8 mouse cellular contexts compared by ENCODE assay signal in the genomic region with DNA sequence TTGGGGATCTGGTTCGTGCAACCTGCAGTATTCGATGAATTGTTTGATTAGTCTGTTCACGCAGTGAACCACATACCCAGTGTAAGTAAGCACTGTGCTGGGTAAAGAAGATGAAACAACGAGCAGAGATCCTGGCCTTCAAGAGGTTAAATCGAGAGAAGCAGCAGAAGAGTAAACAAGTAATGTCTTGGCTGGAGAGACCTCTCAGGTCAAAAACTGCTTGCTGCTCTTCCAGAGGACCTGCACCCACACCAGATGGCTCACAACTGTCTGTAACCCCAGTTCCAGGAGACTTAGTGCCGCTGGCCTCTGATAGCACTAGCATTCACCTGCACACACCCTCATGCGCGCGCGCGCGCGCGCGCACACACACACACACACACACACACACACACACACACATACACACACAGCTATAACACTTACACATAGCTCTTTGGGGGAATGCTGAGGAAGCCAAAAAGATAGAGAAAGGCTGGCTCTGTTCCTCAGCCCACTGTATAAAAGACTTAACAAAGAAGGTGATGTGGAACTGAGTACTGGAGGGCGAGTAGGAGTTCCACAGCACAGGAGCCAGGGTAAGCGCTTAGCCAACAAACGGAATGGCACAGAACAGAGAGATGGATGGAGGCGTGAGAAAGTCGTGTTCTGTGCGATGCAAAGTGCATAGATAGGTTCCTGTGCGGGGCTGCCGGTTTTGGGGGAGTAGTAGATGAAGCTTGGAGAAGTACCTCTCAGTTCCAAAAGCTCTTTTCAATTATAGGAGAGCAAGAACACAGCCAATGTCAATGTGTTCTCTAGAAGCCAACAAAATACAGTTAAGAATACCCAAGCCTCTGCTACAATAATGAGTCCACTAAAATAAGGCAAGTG. TPM values are rescaled to one million over a fixed set of nuclear protein-coding genes. Genes with fewer than 3 reads are reported as not detected.
DNase-seq lines count a peak whose midpoint lies in the region; ATAC-seq and TF ChIP-seq lines count a peak whose summit lies in the region.

No protein-coding gene starts in this region.

- no peaks in the 10 kb centered on the region for H3K36me3 ChIP-seq in forebrain, embryonic 10.5 days (replicated peaks)
- H3K36me3 ChIP-seq in intestine, postnatal 0 days (ENCODE audit: control insufficient read depth, insufficient read depth): no peaks in the 10 kb centered on the region
- no peaks in the 10 kb centered on the region; the same call in 1 of the 2 replicates for H3K36me3 ChIP-seq in liver, embryonic 12.5 days
- no peaks in the 10 kb centered on the region for H3K36me3 ChIP-seq in neural tube, embryonic 15.5 days

- no peaks in the 10 kb centered on the region for H3K27me3 ChIP-seq in forebrain, embryonic 10.5 days (ENCODE audit: poor library complexity, severe bottlenecking)
- no peaks in the 10 kb centered on the region for H3K27me3 ChIP-seq in intestine, postnatal 0 days (replicated peaks; ENCODE audit: control insufficient read depth, insufficient read depth, low read length)
- no peaks in the 10 kb centered on the region for H3K27me3 ChIP-seq in liver, embryonic 12.5 days (replicated peaks)
- no peaks in the 10 kb centered on the region for H3K27me3 ChIP-seq in neural tube, embryonic 15.5 days (replicated peaks)

- peak overlapping the region; percentile 84 for H3K4me2 ChIP-seq in intestine, postnatal 0 days (replicated peaks; ENCODE audit: low read depth)
- H3K4me2 ChIP-seq in liver, embryonic 12.5 days: peak overlapping the region; percentile 95
- H3K4me2 ChIP-seq in neural tube, embryonic 15.5 days: peak overlapping the region; percentile 88

- H3K9me3 ChIP-seq in forebrain, embryonic 10.5 days: no peaks in the 10 kb centered on the region
- H3K9me3 ChIP-seq in intestine, postnatal 0 days (ENCODE audit: control insufficient read depth): no peaks in the 10 kb centered on the region
- H3K9me3 ChIP-seq in liver, embryonic 12.5 days (replicated peaks): no peaks in the 10 kb centered on the region
- no peaks in the 10 kb centered on the region for H3K9me3 ChIP-seq in neural tube, embryonic 15.5 days (replicated peaks)

- H3K9ac ChIP-seq in intestine, postnatal 0 days (ENCODE audit: low read depth, low read length): peak overlapping the region; percentile 92
- peak overlapping the region; percentile 74 for H3K9ac ChIP-seq in liver, embryonic 12.5 days
- peak overlapping the region; percentile 95 for H3K9ac ChIP-seq in neural tube, embryonic 15.5 days (replicated peaks)

- peak; percentile 37 for DNase-seq in kidney, adult 11 months
- no peak for DNase-seq in kidney, adult 9 months
- peak; percentile 55 for DNase-seq in forebrain, embryonic 10.5 days (ENCODE audit: extremely low spot score, low spot score)
- DNase-seq in urinary bladder, postnatal 10 days (ENCODE audit: low spot score): no peak

- peak overlapping the region; percentile 65 for H3K4me3 ChIP-seq in bone marrow, adult 2 months (replicated peaks; ENCODE audit: control insufficient read depth, low read depth, low read length)
- H3K4me3 ChIP-seq in forebrain, embryonic 10.5 days: peak overlapping the region; percentile 99
- H3K4me3 ChIP-seq in intestine, postnatal 0 days (ENCODE audit: low read depth, low read length): peak overlapping the region; percentile 100
- H3K4me3 ChIP-seq in liver, embryonic 12.5 days: peak overlapping the region; percentile 99
- H3K4me3 ChIP-seq in neural tube, embryonic 15.5 days (replicated peaks): peak overlapping the region; percentile 84

- no peak for TF ChIP-seq POLR2A in bone marrow, adult 2 months (IDR thresholded peaks at IDR 0.05; ENCODE audit: borderline replicate concordance, control insufficient read depth, low read depth, low read length)

- peak; percentile 55 for ATAC-seq in intestine, postnatal 0 days
- ATAC-seq in liver, embryonic 12.5 days: peak; percentile 48
- peak; percentile 78 for ATAC-seq in neural tube, embryonic 15.5 days (ENCODE audit: low FRiP score)

- peaks cover 7% of the 10 kb centered on the region; the same call in 1 of the 2 replicates for H3K4me1 ChIP-seq in bone marrow, adult 2 months (ENCODE audit: control insufficient read depth, insufficient read depth, low read length)
- H3K4me1 ChIP-seq in forebrain, embryonic 10.5 days: peaks cover 38% of the 10 kb centered on the region
- 0 out of 2 replicates have a peak, but pooled peaks cover 3% of the 10 kb centered on the region for H3K4me1 ChIP-seq in intestine, postnatal 0 days (replicated peaks; ENCODE audit: control insufficient read depth, insufficient read depth, low read length)
- peaks cover 74% of the 10 kb centered on the region for H3K4me1 ChIP-seq in liver, embryonic 12.5 days
- H3K4me1 ChIP-seq in neural tube, embryonic 15.5 days: peaks cover 39% of the 10 kb centered on the region

- TF ChIP-seq CTCF in bone marrow, adult 2 months (IDR thresholded peaks at IDR 0.05; ENCODE audit: control insufficient read depth, insufficient read depth, low read length): no peak
- TF ChIP-seq CTCF in intestine, postnatal 0 days (IDR thresholded peaks at IDR 0.05; ENCODE audit: low read depth): no peak

- H3K27ac ChIP-seq in bone marrow, adult 2 months (ENCODE audit: control insufficient read depth, insufficient read depth, low read depth, low read length, poor library complexity): peak overlapping the region; percentile 51
- peak overlapping the region; percentile 96 for H3K27ac ChIP-seq in forebrain, embryonic 10.5 days
- peak overlapping the region; percentile 98 for H3K27ac ChIP-seq in intestine, postnatal 0 days (ENCODE audit: low read depth, low read length)
- H3K27ac ChIP-seq in liver, embryonic 12.5 days: peak overlapping the region; percentile 97
- peak overlapping the region; percentile 95 for H3K27ac ChIP-seq in neural tube, embryonic 15.5 days (replicated peaks)

- 1% methylated on average over 23 of the region's 23 CpGs for WGBS in bone marrow, adult 2 months
- under 1% methylated on average over 23 of the region's 23 CpGs for WGBS in forebrain, embryonic 10.5 days
- under 1% methylated on average over 23 of the region's 23 CpGs for WGBS in intestine, postnatal 0 days
- 2% methylated on average over 23 of the region's 23 CpGs for WGBS in liver, embryonic 12.5 days (ENCODE audit: insufficient replicate concordance)
- WGBS in neural tube, embryonic 15.5 days: under 1% methylated on average over 23 of the region's 23 CpGs

RNA-seq across cellular contexts. Expression of gene Grb2, which starts 0.8 kb away (rescaled TPM):
- 35.9 and 53.6 TPM in 2 replicates for polyA plus RNA-seq in bone marrow, adult 2 months (2011; ENCODE audit: insufficient read depth, insufficient read length, low replicate concordance, missing spikeins)
- 74.4 and 79.6 TPM in 2 replicates for polyA plus RNA-seq in forebrain, embryonic 10.5 days (2016; fragmentation: Nextera tagmentation; extraction: Ambion mirVana)
- polyA plus RNA-seq in intestine, postnatal 0 days (2015; fragmentation: Nextera tagmentation; extraction: Ambion mirVana): 60.5 and 61.3 TPM in 2 replicates
- polyA plus RNA-seq in liver, embryonic 12.5 days (2016; fragmentation: Nextera tagmentation; extraction: Ambion mirVana): 78.6 and 89.6 TPM in 2 replicates
- 192 and 194 TPM in 2 replicates for polyA plus RNA-seq in neural tube, embryonic 15.5 days (2015; fragmentation: Nextera tagmentation; extraction: Ambion mirVana)

RNA-seq across cellular contexts. Expression of gene Tmem94, which starts 56.0 kb away (rescaled TPM):
- 12.0 and 25.5 TPM in 2 replicates for polyA plus RNA-seq in bone marrow, adult 2 months (2011; ENCODE audit: insufficient read depth, insufficient read length, low replicate concordance, missing spikeins)
- polyA plus RNA-seq in forebrain, embryonic 10.5 days (2016; fragmentation: Nextera tagmentation; extraction: Ambion mirVana): 36.8 and 38.1 TPM in 2 replicates
- 8.2 and 8.6 TPM in 2 replicates for polyA plus RNA-seq in intestine, postnatal 0 days (2015; fragmentation: Nextera tagmentation; extraction: Ambion mirVana)
- 16.9 and 17.0 TPM in 2 replicates for polyA plus RNA-seq in liver, embryonic 12.5 days (2016; fragmentation: Nextera tagmentation; extraction: Ambion mirVana)
- 20.3 and 21.2 TPM in 2 replicates for polyA plus RNA-seq in neural tube, embryonic 15.5 days (2015; fragmentation: Nextera tagmentation; extraction: Ambion mirVana)

Comparison
In these comparisons a context has a peak if more than half of its experiments do, and no peak if none do; other contexts are left out.
1. DNase-seq: peak in kidney, adult 11 months (single experiment) and forebrain, embryonic 10.5 days (single experiment); none in kidney, adult 9 months (single experiment) and urinary bladder, postnatal 10 days (single experiment).
2. Peak in every context shown above with its lines, with median percentiles within 50 percentile points of each other: H3K27ac ChIP-seq, H3K4me3 ChIP-seq, ATAC-seq, H3K4me2 ChIP-seq and H3K9ac ChIP-seq.